Mouse (Mus musculus) CH12.LX (cell line): ENCODE results near the gene Rbpjl. TPM values are rescaled to one million over a fixed set of nuclear protein-coding genes. Genes with fewer than 3 reads are reported as not detected.

Source experiments
- DNase-seq: peaks from one replicate; pipeline ENCODE4 v3.0.0-alpha.2; 2013; ENCODE audit errors: extremely low read depth
- H3K27ac ChIP-seq: 2 replicates; pipeline ENCODE4 v1.5.1; 2012; ENCODE audit warnings: low read depth, mild to moderate bottlenecking, control low read depth, moderate library complexity; ENCODE audit not compliant: insufficient read depth
- H3K27me3 ChIP-seq: replicated peaks from 2 replicates; pipeline ENCODE3; 2012; ENCODE audit warnings: inconsistent platforms
- H3K36me3 ChIP-seq, 2 experiments: replicated peaks in 1 of 2; 2 replicates each; pipeline versions ENCODE3 to v1.6.1; 2012; ENCODE audit warnings: inconsistent platforms in 1 of 2, low read length in 1 of 2, mild to moderate bottlenecking in 1 of 2, mixed read lengths in 1 of 2, moderate library complexity in 1 of 2; ENCODE audit not compliant: control insufficient read depth in 1 of 2, insufficient read depth in 1 of 2
- H3K4me1 ChIP-seq, 2 experiments: 2 replicates each; pipeline ENCODE4 v1.6.1; 2012; ENCODE audit warnings: inconsistent platforms in 1 of 2, moderate library complexity in 1 of 2; ENCODE audit not compliant: insufficient read depth in 2 of 2, control insufficient read depth in 1 of 2
- H3K4me2 ChIP-seq: 2 replicates; pipeline ENCODE4 v1.6.1; 2012; ENCODE audit warnings: low read depth, mild to moderate bottlenecking, control low read depth; ENCODE audit not compliant: poor library complexity, insufficient read depth, severe bottlenecking
- H3K4me3 ChIP-seq, 3 experiments: fragments of 150-350 bp in 1 of 3; sonication (generic) in 1 of 3; replicated peaks in 1 of 3; 2 replicates each; pipeline versions ENCODE3 to v1.5.1; 2011 to 2012; ENCODE audit warnings: low read depth in 2 of 3, low read length in 2 of 3, mild to moderate bottlenecking in 2 of 3, moderate library complexity in 2 of 3, control low read depth in 1 of 3, improper control_type of control experiment in 1 of 3, inconsistent platforms in 1 of 3, mixed read lengths in 1 of 3; ENCODE audit not compliant: poor library complexity in 1 of 3
- H3K79me2 ChIP-seq: replicated peaks from 2 replicates; pipeline ENCODE4 v1.6.1; 2012; ENCODE audit warnings: mild to moderate bottlenecking, moderate library complexity; ENCODE audit not compliant: control insufficient read depth, poor library complexity, insufficient read depth, severe bottlenecking; ENCODE audit errors: extremely low read depth
- H3K9ac ChIP-seq: 2 replicates; pipeline ENCODE4 v1.6.1; 2012; ENCODE audit warnings: low read depth, mild to moderate bottlenecking, control low read depth, moderate library complexity; ENCODE audit not compliant: insufficient read depth
- H3K9me3 ChIP-seq: replicated peaks from 2 replicates; pipeline ENCODE3; 2012; ENCODE audit warnings: low read length, inconsistent platforms, mixed read lengths
- BHLHE40 ChIP-seq: IDR thresholded peaks from 2 replicates; pipeline ENCODE4 v1.6.1; 2011; ENCODE audit warnings: mild to moderate bottlenecking, low read depth, low read length, improper control_type of control experiment
- CHD1 ChIP-seq: IDR thresholded peaks from 2 replicates; pipeline ENCODE4 v1.6.1; 2012; ENCODE audit warnings: low read depth, low read length, improper control_type of control experiment, inconsistent platforms
- CHD2 ChIP-seq: IDR thresholded peaks from 2 replicates; pipeline ENCODE4 v1.6.1; 2011; ENCODE audit warnings: low read length, improper control_type of control experiment
- ELF1 ChIP-seq: IDR thresholded peaks from 2 replicates; pipeline ENCODE4 v1.6.1; 2014; ENCODE audit warnings: low read depth, mild to moderate bottlenecking, inconsistent platforms, low read length, improper control_type of control experiment
- JUND ChIP-seq: conservative IDR thresholded peaks from 2 replicates; pipeline ENCODE4 v1.6.1; 2011; ENCODE audit warnings: low read depth, low read length, improper control_type of control experiment
- MAX ChIP-seq: IDR thresholded peaks from 2 replicates; pipeline ENCODE4 v1.6.1; 2011; ENCODE audit warnings: low read length, improper control_type of control experiment
- MAZ ChIP-seq: IDR thresholded peaks from 2 replicates; pipeline ENCODE4 v1.6.1; 2012; ENCODE audit warnings: low read depth, mild to moderate bottlenecking, inconsistent platforms, low read length, improper control_type of control experiment, moderate library complexity
- MXI1 ChIP-seq: IDR thresholded peaks from 2 replicates; pipeline ENCODE4 v1.6.1; 2011; ENCODE audit warnings: mild to moderate bottlenecking, low read depth, low read length, improper control_type of control experiment
- NRF1 ChIP-seq: IDR thresholded peaks from 2 replicates; pipeline ENCODE4 v1.6.1; 2014; ENCODE audit warnings: low read depth, mild to moderate bottlenecking, inconsistent platforms, low read length, improper control_type of control experiment, moderate library complexity
- POLR2A ChIP-seq: IDR thresholded peaks from 2 replicates; pipeline ENCODE4 v1.6.1; 2011; ENCODE audit warnings: low read depth, mild to moderate bottlenecking, improper control_type of control experiment, low read length
- RAD21 ChIP-seq: IDR thresholded peaks from 2 replicates; pipeline ENCODE4 v1.6.1; 2011; ENCODE audit warnings: low read depth, mild to moderate bottlenecking, low read length, improper control_type of control experiment, moderate library complexity
- TBP ChIP-seq: conservative IDR thresholded peaks from 2 replicates; pipeline ENCODE4 v1.6.1; 2011; ENCODE audit warnings: low read depth, low read length, improper control_type of control experiment
- TCF12 ChIP-seq: IDR thresholded peaks from 2 replicates; pipeline ENCODE4 v1.6.1; 2014; ENCODE audit warnings: low read depth, mild to moderate bottlenecking, inconsistent platforms, low read length, improper control_type of control experiment
- UBTF ChIP-seq: IDR thresholded peaks from 2 replicates; pipeline ENCODE4 v1.6.1; 2012; ENCODE audit warnings: low read depth, mild to moderate bottlenecking, inconsistent platforms, low read length, improper control_type of control experiment, moderate library complexity
- USF2 ChIP-seq: conservative IDR thresholded peaks from 2 replicates; pipeline ENCODE4 v1.6.1; 2011; ENCODE audit warnings: low read depth, low read length, improper control_type of control experiment
- ZC3H11A ChIP-seq: IDR thresholded peaks from 2 replicates; pipeline ENCODE4 v1.6.1; 2012; ENCODE audit warnings: low read depth, mild to moderate bottlenecking, inconsistent platforms, low read length, improper control_type of control experiment
- ZKSCAN1 ChIP-seq: IDR thresholded peaks from 2 replicates; pipeline ENCODE4 v1.6.1; 2012; ENCODE audit warnings: low read depth, inconsistent platforms, low read length, improper control_type of control experiment, borderline replicate concordance
- dilution Hi-C: fragments of 300-500 bp; cut with MboI; formaldehyde crosslinking; loops from 2 replicates; pipeline ENCODE4 v1.14.3; 2020; ENCODE audit warnings: low sequenced_read_pairs; ENCODE audit not compliant: extremely low pct_unique_long_range_greater_than_20kb, extremely low pct_ligation_motif_present
- in situ Hi-C: fragments of 300-500 bp; cut with MboI; formaldehyde crosslinking; loops from 3 replicates; pipeline ENCODE4 v1.14.3; 2019; ENCODE audit warnings: low sequenced_read_pairs, low pct_ligation_motif_present, low pct_unique_long_range_greater_than_20kb, mixed read lengths
- polyA plus RNA-seq: library from polyadenylated mRNA; unstranded; fragments of >175 nt; gene quantifications from 2 replicates; pipeline ENCODE4 v1.2.1, GENCODE M21; 2012; ENCODE audit warnings: low read depth; ENCODE audit not compliant: insufficient read length
- total RNA-seq, 2 experiments: library from RNA; depleted of rRNA; stranded (reverse); fragments of 300-350 nt in 1 of 2; fragments of >200 nt in 1 of 2; gene quantifications; 2 replicates each; pipeline ENCODE4 v1.2.3; 2012 to 2014

Rbpjl gene
- total and polyA plus RNA-seq, 3 experiments = 0.08 TPM; not detected in 2

DNA sequence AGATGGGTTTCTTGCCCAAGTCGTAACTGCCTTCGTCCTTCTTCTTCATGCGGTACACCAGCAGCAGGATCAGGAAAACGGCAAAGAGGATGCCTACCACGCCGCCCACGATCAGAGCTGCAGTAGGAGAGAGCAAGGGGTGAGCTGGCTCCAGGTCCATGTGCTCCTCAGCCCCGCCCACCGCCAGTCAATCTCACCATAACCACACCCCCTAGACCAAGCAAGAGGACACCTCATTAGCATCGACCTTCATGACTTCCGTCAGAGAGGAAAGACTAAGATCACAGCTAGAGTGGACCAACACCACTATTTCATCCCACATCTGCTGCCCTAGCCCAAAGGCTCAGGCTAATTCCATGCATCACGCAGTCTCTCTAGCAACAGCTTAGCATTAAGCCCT lies 23.2 kb downstream of the Rbpjl start:
- Histone ChIP-seq H3K9ac (no peak overlapping the region), H3K27ac (no peak overlapping the region), H3K27me3 (no peaks in the 10 kb centered on the region), H3K36me3 (peaks cover 55 to 72% of the 10 kb centered on the region in 2 experiments)
- DNase-seq = no peak
- in situ Hi-C loops = no loop called here
- TF ChIP-seq MXI1 (no peak), JUND (no peak), ELF1 (no peak), UBTF (no peak), RAD21 (no peak)
- TF ChIP-seq, all 38 proteins: peak for 0
- dilution Hi-C loops = no loop called here
- Histone ChIP-seq H3K4me2 (no peak overlapping the region), H3K9me3 (peaks cover 5% of the 10 kb centered on the region), H3K4me1 (peaks cover 14 to 43% of the 10 kb centered on the region in 2 experiments), H3K4me3 (no peak overlapping the region), H3K79me2 (no peaks in the 10 kb centered on the region)

DNA sequence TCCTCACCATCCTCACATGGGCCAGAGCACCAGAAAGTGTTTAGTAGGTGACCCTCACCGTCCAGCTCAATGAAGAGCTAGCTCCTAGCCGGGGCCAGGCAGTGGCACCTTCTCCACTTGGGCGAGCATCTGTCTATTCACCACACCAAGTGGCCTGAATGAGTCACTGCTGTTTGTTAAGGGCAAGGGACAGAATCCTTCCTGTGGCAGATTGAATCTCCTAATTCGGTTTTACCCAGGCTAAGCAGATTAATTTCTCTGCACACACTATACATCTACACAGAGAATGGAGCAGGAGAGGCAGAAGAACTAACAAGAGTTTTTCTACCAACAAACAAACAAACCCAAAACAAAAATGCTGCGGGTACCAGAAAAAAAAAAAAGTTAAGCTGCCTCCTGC lies 24.0 kb downstream of the Rbpjl start:
- H3K27ac ChIP-seq = no peak overlapping the region
- H3K27me3 ChIP-seq = no peaks in the 10 kb centered on the region
- peaks cover 13 to 38% of the 10 kb centered on the region in 2 experiments for H3K4me1 ChIP-seq
- H3K79me2 ChIP-seq = peaks cover 2% of the 10 kb centered on the region
- H3K9me3 ChIP-seq = peaks cover 5% of the 10 kb centered on the region
- no peak overlapping the region for H3K4me2 ChIP-seq
- H3K36me3 ChIP-seq = peaks cover 55 to 78% of the 10 kb centered on the region in 2 experiments
- no peak for DNase-seq
- no peak for TF ChIP-seq USF2
- TF ChIP-seq BHLHE40 = no peak
- TF ChIP-seq TBP = no peak
- TF ChIP-seq TCF12 = no peak
- no peak for TF ChIP-seq MAX
- no peak for TF ChIP-seq ZC3H11A
- TF ChIP-seq CHD1 = no peak
- no peak for TF ChIP-seq CHD2
- TF ChIP-seq POLR2A = no peak
- TF ChIP-seq ZKSCAN1 = no peak
- TF ChIP-seq NRF1 = no peak
- no peak for TF ChIP-seq MAZ
- no peak overlapping the region for H3K4me3 ChIP-seq
- no peak overlapping the region for H3K9ac ChIP-seq
- dilution Hi-C loops (no loop called here), in situ Hi-C loops (no loop called here)
